Mouse (Mus musculus) stomach, embryonic 15.5 days (tissue): ENCODE data around the gene Poln. TPM values are rescaled to one million over a fixed set of nuclear protein-coding genes. Genes with fewer than 3 reads are reported as not detected.

Experiments used
- ATAC-seq: fragments of 200-750 bp; cut with Nextera tagmentation; 2 replicates; pipeline ENCODE4 v1.8.0; 2017; ENCODE audit warnings: low read depth, moderate number of reproducible peaks, moderate TSS enrichment; ENCODE audit not compliant: insufficient read depth, low FRiP score
- H3K27ac ChIP-seq: fragments of 300-500 bp; sonication (generic); 2 replicates; pipeline ENCODE4 v1.5.1; 2015; ENCODE audit warnings: mild to moderate bottlenecking, inconsistent platforms
- H3K27me3 ChIP-seq: fragments of 300-500 bp; sonication (generic); replicated peaks from 2 replicates; pipeline ENCODE4 v1.6.1; 2015; ENCODE audit warnings: inconsistent platforms
- H3K36me3 ChIP-seq: fragments of 300-500 bp; sonication (generic); 2 replicates; pipeline ENCODE4 v1.6.1; 2015; ENCODE audit warnings: inconsistent platforms
- H3K4me1 ChIP-seq: fragments of 300-500 bp; sonication (generic); 2 replicates; pipeline ENCODE4 v1.6.1; 2015; ENCODE audit warnings: inconsistent platforms
- H3K4me2 ChIP-seq: fragments of 300-500 bp; sonication (generic); 2 replicates; pipeline ENCODE4 v1.6.1; 2015; ENCODE audit warnings: mild to moderate bottlenecking, inconsistent platforms
- H3K4me3 ChIP-seq: fragments of 300-500 bp; sonication (generic); replicated peaks from 2 replicates; pipeline ENCODE4 v1.5.1; 2015; ENCODE audit warnings: inconsistent platforms
- H3K9ac ChIP-seq: fragments of 300-500 bp; sonication (generic); 2 replicates; pipeline ENCODE4 v1.6.1; 2015; ENCODE audit warnings: inconsistent platforms
- H3K9me3 ChIP-seq: fragments of 300-500 bp; sonication (generic); 2 replicates; pipeline ENCODE4 v1.6.1; 2016; ENCODE audit warnings: inconsistent platforms
- WGBS: fragments of 180-500 bp; shearing (Covaris S2); methylation state at CpG from one replicate; pipeline ENCODE4 v1.1.7; 2015; 5-methylcytosine and 5-hydroxymethylcytosine counted together
- polyA plus RNA-seq: library from polyadenylated mRNA; unstranded; fragments of >200 nt; fragmentation: Nextera tagmentation; extraction: Ambion mirVana; gene quantifications from 2 replicates; pipeline ENCODE4 v1.2.1, GENCODE M21; 2015

The Poln gene
- polyA plus RNA-seq, 1 experiment from 2014 or later: 0.92 TPM

- no peak for ATAC-seq
- Histone ChIP-seq H3K27me3 (no peaks in the 10 kb centered on the region), H3K9me3 (no peaks in the 10 kb centered on the region), H3K4me1 (peaks cover 50% of the 10 kb centered on the region), H3K36me3 (0 out of 2 replicates have a peak, but pooled peaks cover 9% of the 10 kb centered on the region), H3K9ac (peak overlapping the region; percentile 72; the same call in 1 of the 2 replicates), H3K27ac (no peak overlapping the region), H3K4me2 (peak overlapping the region; percentile 84), H3K4me3 (peak overlapping the region; percentile 89)
Observed at GRCm38 (mm10) chr5:34185791-34186190, 16.5 kb upstream of the Poln start.

GRCm38 (mm10) chr5:34185051-34185580, 15.9 kb upstream of the Poln start:
- H3K4me2 ChIP-seq: peak overlapping the region; percentile 84; the same call in 1 of the 2 replicates

GRCm38 (mm10) chr5:34183976-34184375, 14.7 kb upstream of the Poln start:
- 0 out of 2 replicates have a peak, but pooled peaks cover 9% of the 10 kb centered on the region for H3K36me3 ChIP-seq
- peaks cover 42% of the 10 kb centered on the region for H3K4me1 ChIP-seq
- no peaks in the 10 kb centered on the region for H3K9me3 ChIP-seq
- WGBS: 90% methylated on average over 3 of the region's 3 CpGs
- H3K4me3 ChIP-seq: no peak overlapping the region
- no peak overlapping the region for H3K27ac ChIP-seq
- no peak overlapping the region for H3K4me2 ChIP-seq
- no peaks in the 10 kb centered on the region for H3K27me3 ChIP-seq
- H3K9ac ChIP-seq: no peak overlapping the region
- ATAC-seq: no peak

More at GRCm38 (mm10) chr5:34185051-34185580, 15.9 kb upstream of the Poln start:
- 75% methylated on average over 1 of the region's 1 CpGs for WGBS
- Histone ChIP-seq H3K9ac (no peak overlapping the region), H3K9me3 (no peaks in the 10 kb centered on the region), H3K27ac (no peak overlapping the region), H3K36me3 (0 out of 2 replicates have a peak, but pooled peaks cover 9% of the 10 kb centered on the region), H3K27me3 (no peaks in the 10 kb centered on the region), H3K4me1 (peaks cover 47% of the 10 kb centered on the region), H3K4me3 (no peak overlapping the region)
- ATAC-seq: no peak

- 0 out of 2 replicates have a peak, but pooled peaks cover 9% of the 10 kb centered on the region for H3K36me3 ChIP-seq
- no peak overlapping the region for H3K27ac ChIP-seq
- H3K9ac ChIP-seq: no peak overlapping the region
Observed at GRCm38 (mm10) chr5:34183156-34183880, 14.1 kb upstream of the Poln start.

GRCm38 (mm10) chr5:34182486-34182885, 13.2 kb upstream of the Poln start:
- Histone ChIP-seq H3K27ac (no peak overlapping the region), H3K9me3 (no peaks in the 10 kb centered on the region), H3K4me3 (no peak overlapping the region), H3K4me2 (no peak overlapping the region), H3K36me3 (peaks cover 13% of the 10 kb centered on the region), H3K9ac (no peak overlapping the region), H3K4me1 (peaks cover 34% of the 10 kb centered on the region), H3K27me3 (no peaks in the 10 kb centered on the region)
- ATAC-seq: no peak
- WGBS: 78% methylated on average over 3 of the region's 3 CpGs

More at GRCm38 (mm10) chr5:34183156-34183880, 14.1 kb upstream of the Poln start:
- no peak overlapping the region for H3K4me2 ChIP-seq
- H3K27me3 ChIP-seq: no peaks in the 10 kb centered on the region
- H3K4me3 ChIP-seq: no peak overlapping the region
- peaks cover 35% of the 10 kb centered on the region for H3K4me1 ChIP-seq
- WGBS: 73% methylated on average over 5 of the region's 5 CpGs
- ATAC-seq: no peak
- no peaks in the 10 kb centered on the region for H3K9me3 ChIP-seq

GRCm38 (mm10) chr5:34177821-34178220, 8.6 kb upstream of the Poln start:
- Histone ChIP-seq H3K36me3 (peaks cover 27% of the 10 kb centered on the region), H3K27ac (no peak overlapping the region), H3K4me2 (no peak overlapping the region), H3K27me3 (no peaks in the 10 kb centered on the region), H3K9me3 (no peaks in the 10 kb centered on the region), H3K4me3 (no peak overlapping the region), H3K4me1 (peaks cover 5% of the 10 kb centered on the region; the same call in 1 of the 2 replicates), H3K9ac (no peak overlapping the region)
- 95% methylated on average over 4 of the region's 4 CpGs for WGBS
- no peak for ATAC-seq

GRCm38 (mm10) chr5:34177091-34177490, 7.8 kb upstream of the Poln start:
- Histone ChIP-seq H3K27ac (no peak overlapping the region), H3K9me3 (no peaks in the 10 kb centered on the region), H3K4me1 (0 out of 2 replicates have a peak, but pooled peaks cover 5% of the 10 kb centered on the region), H3K36me3 (peaks cover 25% of the 10 kb centered on the region), H3K4me2 (no peak overlapping the region), H3K4me3 (no peak overlapping the region), H3K27me3 (no peaks in the 10 kb centered on the region), H3K9ac (no peak overlapping the region)
- 97% methylated on average over 2 of the region's 2 CpGs for WGBS
- ATAC-seq: no peak

- Histone ChIP-seq H3K36me3 (peaks cover 25% of the 10 kb centered on the region), H3K4me1 (0 out of 2 replicates have a peak, but pooled peaks cover 5% of the 10 kb centered on the region), H3K4me3 (no peak overlapping the region), H3K27me3 (no peaks in the 10 kb centered on the region), H3K27ac (no peak overlapping the region), H3K4me2 (no peak overlapping the region), H3K9ac (no peak overlapping the region), H3K9me3 (no peaks in the 10 kb centered on the region)
- WGBS: 82% methylated on average over 10 of the region's 10 CpGs
- no peak for ATAC-seq
Observed at GRCm38 (mm10) chr5:34176691-34177090, 7.4 kb upstream of the Poln start.

- Histone ChIP-seq H3K4me1 (no peaks in the 10 kb centered on the region), H3K9me3 (no peaks in the 10 kb centered on the region), H3K27me3 (no peaks in the 10 kb centered on the region), H3K4me2 (no peak overlapping the region), H3K9ac (no peak overlapping the region), H3K36me3 (peaks cover 19% of the 10 kb centered on the region), H3K4me3 (no peak overlapping the region), H3K27ac (no peak overlapping the region)
- no peak for ATAC-seq
- 45% methylated on average over 5 of the region's 5 CpGs for WGBS
Observed at GRCm38 (mm10) chr5:34175403-34175694, 6.1 kb upstream of the Poln start.

- H3K9me3 ChIP-seq: no peaks in the 10 kb centered on the region
- 79% methylated on average over 5 of the region's 5 CpGs for WGBS
- H3K4me2 ChIP-seq: no peak overlapping the region
- H3K27ac ChIP-seq: no peak overlapping the region
- H3K4me3 ChIP-seq: no peak overlapping the region
- no peaks in the 10 kb centered on the region for H3K27me3 ChIP-seq
- no peak for ATAC-seq
- H3K36me3 ChIP-seq: peaks cover 19% of the 10 kb centered on the region
- H3K9ac ChIP-seq: no peak overlapping the region
- no peaks in the 10 kb centered on the region for H3K4me1 ChIP-seq
Observed at GRCm38 (mm10) chr5:34174550-34175402, 5.5 kb upstream of the Poln start.

GRCm38 (mm10) chr5:34174021-34174420, 4.8 kb upstream of the Poln start:
- 86% methylated on average over 2 of the region's 2 CpGs for WGBS

GRCm38 (mm10) chr5:34170726-34171125, 1.5 kb upstream of the Poln start:
- H3K4me3 ChIP-seq: no peak overlapping the region
- no peaks in the 10 kb centered on the region for H3K9me3 ChIP-seq
- H3K4me1 ChIP-seq: peaks cover 7% of the 10 kb centered on the region
- H3K9ac ChIP-seq: no peak overlapping the region
- H3K27ac ChIP-seq: peak overlapping the region; percentile 61; the same call in 1 of the 2 replicates
- H3K27me3 ChIP-seq: no peaks in the 10 kb centered on the region
- H3K36me3 ChIP-seq: peaks cover 5% of the 10 kb centered on the region; the same call in 1 of the 2 replicates
- 61% methylated on average over 4 of the region's 4 CpGs for WGBS
- ATAC-seq: no peak
- no peak overlapping the region for H3K4me2 ChIP-seq

More at GRCm38 (mm10) chr5:34174021-34174420, 4.8 kb upstream of the Poln start:
- Histone ChIP-seq H3K9me3 (no peaks in the 10 kb centered on the region), H3K27me3 (no peaks in the 10 kb centered on the region), H3K9ac (no peak overlapping the region), H3K36me3 (peaks cover 19% of the 10 kb centered on the region), H3K27ac (no peak overlapping the region), H3K4me1 (no peaks in the 10 kb centered on the region), H3K4me2 (no peak overlapping the region), H3K4me3 (no peak overlapping the region)
- ATAC-seq: no peak
